Mouse (Mus musculus): ENCODE measurements at regions not wholly inside any gene's neighbourhood (a gene's known extent, or its start where the extent isn't known, plus 50 kb on each side); places are given as distances from the start of the nearest gene placed in this dataset.

DNA sequence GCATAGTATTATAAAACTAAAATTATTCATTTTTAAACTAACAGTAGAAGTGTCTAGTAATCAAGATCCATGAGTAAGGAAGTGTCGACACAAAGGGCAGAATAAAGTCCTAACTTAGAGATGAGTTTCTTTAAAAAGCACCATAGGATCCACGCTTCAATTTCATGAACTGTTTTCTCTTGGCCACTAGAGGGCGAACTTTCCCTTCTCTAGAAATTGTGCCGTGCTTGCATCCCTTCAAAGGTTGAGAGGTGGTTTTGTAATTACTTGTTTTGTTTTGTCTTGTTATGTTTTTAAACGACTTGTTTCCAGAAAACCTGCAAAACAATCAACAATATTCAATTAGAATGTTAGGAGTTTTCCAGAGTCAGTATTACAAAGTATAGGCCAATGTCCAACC is 253.8 kb downstream of the Pax3 start:
- DNase-seq (ENCODE audit: low read depth, low spot score) = peak; percentile 70

DNA sequence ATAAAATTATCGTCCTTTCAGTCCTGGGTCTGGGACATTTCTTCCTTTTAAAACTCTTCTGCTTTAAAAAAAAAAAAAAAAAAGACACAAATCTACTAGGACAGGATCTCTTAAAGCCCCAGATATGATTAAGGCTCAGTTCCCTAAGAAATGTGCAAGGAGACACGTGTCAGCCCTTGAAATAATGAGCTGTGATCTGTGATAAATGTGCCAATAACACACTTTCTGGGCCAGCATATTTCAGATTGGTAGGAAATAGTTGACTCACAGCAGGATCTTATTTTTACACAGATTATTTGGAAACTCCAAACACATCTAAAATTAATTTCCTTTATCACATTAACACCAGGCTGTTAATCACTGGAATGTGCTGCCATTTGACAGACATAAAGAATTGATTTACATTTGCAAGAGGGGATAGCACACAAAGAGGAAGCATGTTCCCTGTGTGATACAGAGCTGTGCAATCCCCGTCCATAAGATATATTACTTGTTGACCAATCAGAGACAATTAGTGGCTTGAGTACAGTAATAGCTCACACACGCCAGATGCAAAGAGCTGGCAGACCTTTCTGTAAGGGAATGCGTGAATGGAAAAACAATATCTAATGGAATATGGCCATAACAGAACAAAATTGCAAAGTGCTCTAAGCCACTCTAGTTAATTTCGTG is 263.7 kb downstream of the Pax3 start:
- DNase-seq (ENCODE audit: low read depth, low spot score) = no peak

DNA sequence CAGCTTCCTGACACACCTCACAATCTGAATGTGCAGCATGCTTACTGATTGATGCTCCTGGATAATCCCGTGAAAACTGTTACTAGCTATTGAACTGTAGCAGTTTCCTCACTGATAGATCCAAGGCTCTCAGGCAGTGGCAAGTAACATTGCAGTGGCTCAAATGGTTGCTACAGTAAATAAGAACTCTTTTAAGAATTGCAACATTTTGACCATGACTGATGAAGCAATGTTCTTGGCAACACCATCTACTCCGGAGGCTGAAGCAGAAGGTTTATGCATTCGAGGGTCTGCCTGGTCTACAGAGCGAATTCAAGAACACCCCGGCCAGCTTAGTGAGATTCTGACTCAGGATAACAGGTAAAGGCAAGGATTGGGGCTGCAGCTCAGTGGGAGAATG is 264.7 kb downstream of the Pax3 start:
- DNase-seq (ENCODE audit: low read depth, low spot score) = no peak

DNA sequence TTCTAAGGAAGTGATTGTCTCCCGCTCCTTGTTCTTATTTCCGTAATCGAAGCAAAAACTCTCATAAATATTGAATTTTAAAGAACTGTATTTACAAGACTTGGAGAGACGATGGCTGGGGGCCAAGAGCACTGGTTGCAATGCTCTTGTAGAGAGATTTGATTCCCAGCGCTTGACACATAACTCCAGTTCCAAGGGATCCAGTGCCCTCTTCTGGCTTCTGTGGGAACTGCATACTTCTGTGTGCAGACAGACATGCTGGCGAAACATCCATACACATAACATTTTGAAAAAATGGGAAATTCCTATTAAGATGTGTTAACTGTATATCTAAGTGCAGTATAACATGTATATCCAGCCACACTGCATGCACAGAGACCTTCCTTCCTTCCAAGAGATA is 266.3 kb downstream of the Pax3 start:
- DNase-seq (ENCODE audit: low read depth, low spot score) = peak; percentile 35

DNA sequence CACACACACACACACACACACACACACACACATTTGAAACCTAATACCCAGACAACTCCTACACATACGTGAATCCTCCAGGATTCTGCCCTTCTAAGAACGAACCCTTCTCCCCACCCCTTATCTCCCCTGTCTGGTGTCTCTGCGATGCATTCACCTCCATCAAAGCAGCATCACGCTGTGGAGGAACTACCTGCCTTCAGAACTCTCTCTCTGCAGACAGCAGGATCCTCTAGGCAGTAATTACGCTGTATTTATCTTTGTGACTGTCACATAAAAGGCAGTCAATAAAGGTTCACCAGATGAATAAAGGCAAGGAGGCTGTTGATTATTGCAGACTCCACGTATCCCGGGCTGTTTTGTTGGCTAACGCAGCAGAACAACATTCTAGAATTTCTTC is 267.4 kb downstream of the Pax3 start:
- no peak for DNase-seq (ENCODE audit: low read depth, low spot score)

DNA sequence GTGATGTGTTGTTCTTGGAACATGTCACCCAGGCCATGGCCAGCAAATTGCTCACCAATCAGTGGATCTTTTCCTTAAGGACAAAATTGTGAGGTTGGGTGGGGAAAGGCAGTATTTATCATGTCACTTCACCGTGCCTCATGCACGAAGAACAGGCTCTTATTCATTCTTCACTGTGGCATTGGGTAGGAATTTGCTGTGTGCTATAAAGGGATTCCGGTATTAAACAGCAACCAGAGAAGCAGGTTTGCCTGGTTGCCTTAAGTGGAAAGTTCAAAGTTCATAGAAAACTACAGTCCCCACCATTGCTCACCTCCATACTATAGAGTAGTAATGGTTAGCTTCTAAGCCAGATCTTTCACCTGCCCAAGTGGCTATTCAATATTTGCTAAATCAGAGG is 270.8 kb downstream of the Pax3 start:
- DNase-seq (ENCODE audit: low read depth, low spot score) = no peak

DNA sequence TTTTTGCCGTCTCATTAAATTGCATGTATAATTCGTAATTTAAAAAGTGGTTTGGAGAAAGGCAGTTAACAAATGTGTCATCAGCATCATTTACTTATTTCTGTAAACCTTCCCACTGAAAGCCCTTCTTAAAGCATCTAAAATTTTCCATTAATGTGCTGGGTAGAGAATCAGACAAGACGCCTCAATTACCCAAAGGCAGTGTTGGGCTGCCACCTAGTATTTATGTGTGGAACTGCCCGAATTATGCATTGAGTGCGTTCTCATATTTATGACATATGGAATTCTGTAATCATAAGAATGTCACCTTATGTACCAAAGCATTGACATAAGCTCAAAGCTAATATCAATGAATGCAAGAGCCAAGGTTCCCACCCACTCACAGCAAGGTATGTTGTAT is 300.7 kb downstream of the Pax3 start:
- DNase-seq (ENCODE audit: low read depth, low spot score) = peak; percentile 24

DNA sequence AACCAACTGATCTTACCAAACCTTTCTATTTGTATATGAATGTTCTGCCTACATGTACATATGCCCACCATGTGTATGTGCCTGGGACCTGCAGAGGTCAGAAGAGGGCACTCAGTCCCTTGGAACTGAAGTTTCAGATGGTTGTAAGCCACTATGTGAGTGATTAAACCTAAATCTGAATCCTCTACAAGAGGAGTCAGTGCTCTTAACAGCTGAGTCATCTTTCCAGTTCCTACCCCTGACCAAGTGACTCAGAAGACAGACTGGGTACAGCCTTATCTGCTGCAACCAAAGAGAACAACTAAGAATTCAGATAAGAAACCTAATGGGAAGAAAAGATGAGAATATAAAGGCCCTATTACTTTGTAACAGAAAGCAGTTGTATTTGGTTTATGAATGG is 317.9 kb downstream of the Pax3 start:
- DNase-seq (ENCODE audit: low read depth, low spot score) = no peak

DNA sequence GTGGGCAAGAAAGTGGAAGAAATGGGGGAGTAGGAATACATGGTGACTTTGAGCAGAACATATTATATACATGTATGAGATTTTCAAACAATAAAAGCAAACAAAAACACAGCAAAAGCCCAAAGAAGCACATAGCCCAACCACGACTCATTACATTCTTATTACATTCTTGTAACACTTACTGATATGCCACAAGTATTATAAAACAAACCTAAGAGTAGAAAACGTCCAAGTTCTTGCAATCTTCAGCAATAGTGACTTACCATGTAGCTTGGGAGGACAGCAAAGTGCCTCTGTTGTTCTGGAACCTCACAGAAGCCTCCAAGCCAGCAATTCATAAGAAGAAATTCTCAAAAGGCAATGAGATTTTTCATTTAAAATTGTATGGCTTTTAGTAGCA is 326.8 kb downstream of the Pax3 start:
- no peak for DNase-seq (ENCODE audit: low read depth, low spot score)

DNA sequence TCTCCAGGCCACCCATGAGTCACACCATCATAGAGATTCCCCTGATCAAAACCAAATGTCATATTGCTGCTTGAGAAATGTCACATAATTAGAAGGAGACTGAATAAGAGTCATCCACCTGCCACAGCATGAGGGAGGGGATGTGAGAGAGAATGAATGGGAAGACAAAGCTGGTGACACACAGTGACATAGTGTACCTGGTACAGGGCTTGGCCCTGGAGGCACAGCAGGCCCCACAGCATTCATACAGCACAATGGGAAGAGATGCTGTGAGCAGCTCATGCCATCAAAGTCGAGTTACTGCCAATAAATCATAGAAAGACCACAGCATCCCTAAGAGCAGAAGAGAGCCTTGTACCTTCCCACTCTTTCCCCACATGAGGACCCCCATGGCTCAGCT is 327.8 kb downstream of the Pax3 start:
- no peak for DNase-seq (ENCODE audit: low read depth, low spot score)

DNA sequence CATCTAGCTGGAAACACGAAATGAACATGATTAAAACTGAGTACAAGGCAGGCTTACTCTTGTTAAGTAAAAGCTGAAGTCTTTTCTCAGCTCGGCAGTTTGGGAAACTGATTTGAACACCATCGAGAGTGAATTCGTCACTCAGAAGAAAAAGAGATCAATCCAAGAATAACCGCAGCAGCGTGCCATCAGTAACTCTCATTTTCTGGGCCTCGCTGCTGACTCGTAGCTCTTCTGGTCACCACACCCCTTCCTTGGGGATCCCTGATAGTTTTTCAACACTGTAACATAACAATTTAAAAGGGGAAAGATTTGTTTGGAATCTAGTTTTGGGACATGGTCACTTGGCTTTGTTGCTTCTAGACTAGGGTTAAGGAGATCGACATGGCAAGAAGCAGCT is 337.0 kb downstream of the Pax3 start:
- DNase-seq (ENCODE audit: low read depth, low spot score) = no peak

DNA sequence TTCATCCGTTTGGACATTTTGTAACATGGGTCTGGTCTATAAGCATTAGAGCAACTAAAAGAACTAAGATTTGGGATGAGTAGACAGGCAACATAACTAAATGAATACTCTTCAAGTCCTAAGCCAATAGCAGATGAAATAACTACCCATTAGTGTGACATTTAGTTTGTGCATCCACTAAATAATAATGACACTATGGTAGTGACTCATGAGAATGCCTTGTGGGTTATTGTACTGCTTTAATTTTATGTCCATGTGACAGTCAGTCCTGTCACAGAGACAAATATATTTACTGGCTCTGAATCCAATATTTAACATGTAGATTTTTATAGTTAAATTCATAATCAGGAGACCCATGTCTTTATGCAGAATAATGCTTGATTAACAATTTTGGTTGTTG is 339.5 kb upstream of the Epha4 start:
- no peak for DNase-seq (ENCODE audit: low read depth, low spot score)

DNA sequence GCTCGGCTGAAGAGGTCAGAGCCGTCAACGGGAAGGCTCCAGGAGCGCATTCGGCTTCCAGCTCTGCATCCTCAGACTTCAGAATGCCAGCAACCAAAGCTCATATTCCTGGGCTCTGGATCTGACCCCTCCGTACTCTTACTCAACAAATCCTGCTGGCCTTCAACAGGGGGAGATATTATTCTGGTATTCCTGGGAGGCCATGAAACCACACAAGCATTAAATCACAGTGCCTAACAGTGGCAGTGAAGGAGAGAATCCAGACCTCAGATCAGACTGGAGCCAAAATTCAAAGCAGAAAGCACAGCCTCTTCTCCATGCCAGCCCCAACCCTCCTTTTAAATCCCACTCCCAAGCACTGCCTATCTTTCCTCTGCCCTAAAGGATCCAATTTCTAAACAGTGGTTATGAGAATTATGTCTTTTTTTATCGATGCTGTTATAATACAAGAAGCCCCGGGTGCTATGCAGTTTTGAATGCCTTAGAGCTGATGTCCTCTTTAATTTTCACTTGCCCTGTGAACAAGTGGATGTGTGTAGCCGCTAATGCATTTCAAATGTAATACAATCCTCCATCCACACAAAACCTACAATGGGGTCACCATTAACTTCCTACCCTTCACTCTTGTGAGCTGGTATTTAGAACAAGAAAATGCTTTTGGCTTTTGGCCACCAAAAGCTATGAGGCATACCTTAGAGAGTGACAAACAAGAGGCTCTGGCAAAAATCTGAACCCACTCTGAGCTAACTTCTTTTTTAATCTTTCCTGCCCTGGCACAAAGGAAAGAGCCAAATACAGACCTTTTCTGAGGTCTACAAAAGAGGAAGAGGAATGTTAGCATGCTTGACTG is 333.1 kb upstream of the Epha4 start:
- DNase-seq (ENCODE audit: low read depth, low spot score) = peak; percentile 9

DNA sequence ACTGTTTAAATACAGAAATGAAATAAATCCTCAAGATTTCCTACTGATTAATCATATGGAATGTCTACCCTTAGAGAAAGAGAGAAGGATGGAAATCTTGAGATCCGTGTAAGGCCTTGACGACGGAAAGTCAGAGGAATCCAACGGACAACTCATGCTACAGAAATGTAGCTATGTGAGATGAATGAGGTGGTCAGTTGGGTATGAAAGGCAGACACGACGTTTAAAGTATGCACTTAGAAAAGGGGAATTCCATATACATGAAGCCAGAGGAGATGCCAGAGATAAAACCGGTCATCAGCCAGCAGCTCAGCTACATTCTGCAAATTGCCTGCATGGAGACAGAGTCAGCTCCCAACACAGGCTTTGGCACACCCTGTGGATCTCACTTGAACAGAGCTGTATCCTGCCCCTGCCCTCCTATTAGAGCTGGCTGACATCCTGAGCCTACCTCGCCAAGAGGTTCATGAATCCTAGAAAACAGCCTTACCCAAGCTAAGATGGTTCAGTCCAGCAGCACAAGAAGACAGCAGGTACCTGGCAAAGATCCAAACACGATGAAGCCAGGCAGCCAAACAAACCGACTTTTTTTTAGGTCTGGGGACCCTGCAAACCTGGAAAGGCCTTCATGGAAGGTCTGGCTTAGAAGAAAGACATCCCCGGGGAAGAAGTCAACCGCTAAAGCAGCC is 331.3 kb upstream of the Epha4 start:
- no peak for DNase-seq (ENCODE audit: low read depth, low spot score)

DNA sequence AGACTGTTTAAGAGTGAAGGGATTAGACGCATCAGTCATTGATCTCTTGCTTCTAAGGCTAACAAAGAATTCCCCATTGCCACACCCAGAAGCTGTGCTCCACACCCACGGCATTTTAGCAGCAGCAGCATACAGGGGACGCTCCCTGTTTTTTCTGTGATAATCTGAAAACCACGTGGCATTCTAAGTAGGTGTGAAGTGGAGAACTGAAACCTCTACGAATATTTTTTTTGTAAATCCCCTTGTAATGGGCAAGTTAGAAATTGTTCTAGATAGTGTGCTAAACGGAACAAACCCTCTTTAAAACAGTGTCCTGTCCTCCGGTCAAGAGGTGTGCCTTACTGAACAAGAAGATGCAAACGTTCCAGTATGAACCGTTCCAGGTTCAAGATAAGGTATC is 325.8 kb upstream of the Epha4 start:
- DNase-seq (ENCODE audit: low read depth, low spot score) = no peak

DNA sequence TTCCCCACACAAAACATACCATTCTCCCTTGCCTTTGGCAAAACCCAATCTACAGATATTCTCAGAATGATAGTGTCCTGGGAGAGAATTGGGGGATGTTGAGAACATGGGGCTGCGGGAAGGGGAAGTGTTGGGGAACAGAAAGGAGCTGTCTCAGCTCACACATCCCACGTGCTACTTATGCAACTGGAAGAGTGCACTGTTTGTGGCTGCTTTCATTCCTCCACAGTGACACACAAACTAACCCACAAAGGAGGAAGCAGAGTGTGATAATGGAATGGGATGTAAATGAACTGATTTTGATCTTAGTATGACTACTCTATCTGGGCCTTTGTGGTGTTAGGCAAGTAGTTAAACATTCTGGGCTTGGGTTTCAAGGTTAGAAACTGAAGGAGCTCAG is 317.3 kb upstream of the Epha4 start:
- no peak for DNase-seq (ENCODE audit: low read depth, low spot score)

DNA sequence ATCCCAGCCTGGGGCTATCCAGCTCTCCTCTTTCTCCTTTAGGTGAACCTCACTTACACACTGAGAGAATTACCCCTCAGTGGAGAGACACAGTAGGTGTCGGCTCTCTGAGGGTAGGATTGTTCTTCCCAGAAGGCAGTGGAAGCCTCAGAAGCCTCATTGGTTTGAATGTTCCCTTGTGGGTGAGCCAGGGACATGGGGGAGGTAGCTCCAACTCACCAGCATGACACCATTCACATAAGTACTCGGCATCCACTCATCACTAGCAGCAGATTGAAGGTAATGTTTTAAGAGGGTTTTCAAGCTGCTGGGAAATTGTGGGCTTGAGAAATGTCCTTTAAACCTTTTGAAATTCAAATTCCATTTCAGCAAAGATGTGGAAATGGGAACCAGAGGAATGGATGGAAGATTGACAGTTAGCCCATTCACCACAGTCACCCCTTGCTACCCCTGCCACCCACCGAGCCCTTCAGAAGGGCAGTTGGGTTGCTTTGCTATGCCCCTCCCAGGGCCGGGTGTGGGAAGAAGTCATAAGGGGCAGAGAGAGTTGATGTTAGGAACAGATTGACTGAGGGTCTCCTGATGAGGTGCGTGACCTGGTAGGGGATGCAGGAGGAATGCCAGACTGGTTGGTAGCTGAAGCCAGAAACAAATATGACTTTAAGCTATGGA is 310.0 kb upstream of the Epha4 start:
- DNase-seq (ENCODE audit: low read depth, low spot score) = no peak

DNA sequence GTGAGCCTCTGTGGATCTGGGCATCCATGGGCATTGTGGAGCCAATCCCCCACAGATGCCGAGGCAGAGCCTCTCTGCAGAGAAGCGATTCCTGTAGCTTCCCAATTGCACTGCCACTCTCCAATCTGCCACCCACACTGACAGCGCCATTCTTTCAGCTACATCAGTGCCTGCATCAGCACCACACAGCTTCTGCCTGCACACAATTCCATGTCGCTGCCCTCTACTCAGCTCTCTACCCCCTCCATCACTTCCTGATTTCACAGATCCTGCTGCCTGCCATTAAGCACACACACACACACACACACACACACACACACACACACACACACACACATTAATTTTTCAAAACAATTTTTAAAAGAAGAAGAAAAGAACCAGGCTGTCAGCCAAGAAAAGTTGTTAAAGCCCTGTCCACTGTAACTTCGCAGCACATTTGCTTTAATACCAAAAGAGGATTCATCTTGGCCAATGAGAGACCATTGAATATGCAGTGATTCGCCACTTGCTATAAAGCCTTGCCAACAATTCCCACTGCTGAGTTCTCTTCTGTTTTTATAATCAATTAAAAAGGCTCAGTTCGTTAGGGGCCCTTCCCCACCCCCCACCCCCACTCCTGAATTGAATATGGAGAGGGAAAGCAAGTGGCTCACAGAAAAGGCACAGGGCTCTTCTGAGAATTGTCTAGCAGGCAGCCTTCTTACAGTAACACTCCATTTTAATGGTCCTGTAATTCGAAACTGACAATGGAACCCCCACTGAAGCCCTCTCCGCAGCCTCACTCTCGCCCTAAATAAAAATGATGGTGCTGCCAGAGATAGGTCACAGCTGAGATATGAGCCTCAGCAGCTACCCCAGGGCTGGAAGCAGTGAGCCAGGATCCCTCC is 309.2 kb upstream of the Epha4 start:
- DNase-seq (ENCODE audit: low read depth, low spot score) = peak; percentile 28

DNA sequence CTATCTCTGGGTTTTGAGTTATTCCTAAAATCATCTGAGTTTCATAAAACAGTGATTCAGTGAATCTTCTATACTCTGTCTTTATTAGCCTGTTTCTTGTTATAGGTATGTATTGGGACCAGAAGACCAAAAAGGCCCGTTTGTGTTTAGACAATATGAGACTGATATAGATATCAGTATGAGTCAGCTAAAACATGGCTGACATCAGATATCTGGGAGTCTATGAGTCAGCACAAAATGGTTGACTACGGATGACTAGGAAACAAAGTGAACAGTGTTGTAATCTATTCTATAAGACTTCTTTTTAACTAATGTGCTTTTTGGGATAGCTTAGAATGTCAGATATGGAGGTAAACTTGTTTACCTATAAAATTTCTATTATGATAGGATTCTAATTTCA is 305.2 kb upstream of the Epha4 start:
- DNase-seq (ENCODE audit: low read depth, low spot score) = no peak

DNA sequence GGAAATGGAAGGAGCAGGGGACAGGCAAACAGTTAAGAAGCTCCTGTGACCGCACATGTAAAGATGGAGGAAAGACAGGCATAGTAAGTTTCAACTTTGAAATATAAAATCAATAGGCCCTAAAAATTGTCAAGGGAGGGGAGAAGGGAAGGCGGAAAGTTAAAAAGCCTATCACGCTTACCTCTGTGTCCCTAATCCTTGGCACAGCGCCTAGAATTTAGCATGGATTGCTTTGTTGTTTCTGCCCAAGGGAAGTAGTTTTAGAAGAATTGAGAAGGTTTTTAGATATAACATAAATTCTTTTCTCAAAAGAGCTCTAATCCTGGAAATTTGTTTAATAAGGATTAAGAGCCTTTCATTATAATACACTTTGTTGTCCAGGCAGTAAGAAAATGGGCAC is 300.6 kb upstream of the Epha4 start:
- DNase-seq (ENCODE audit: low read depth, low spot score) = no peak

DNA sequence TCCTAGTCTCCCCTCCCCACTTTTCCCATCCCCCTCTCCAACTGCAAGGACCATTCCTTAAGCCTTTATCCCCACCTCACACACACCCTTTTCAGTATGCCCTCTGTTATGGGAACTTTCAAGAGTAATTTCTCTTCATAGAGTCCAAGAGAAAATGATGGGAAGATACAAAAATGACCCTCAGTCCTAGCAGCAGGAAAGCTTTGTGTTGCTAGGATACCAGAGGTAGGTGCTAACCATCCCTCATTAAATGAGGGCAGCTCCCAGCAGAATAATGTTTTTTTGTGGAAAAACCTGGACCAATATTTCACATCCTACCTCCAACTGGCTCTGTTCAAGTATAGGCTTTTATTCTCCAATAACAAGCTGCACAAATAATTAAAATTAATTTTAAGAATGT is 296.7 kb upstream of the Epha4 start:
- DNase-seq (ENCODE audit: low read depth, low spot score) = no peak
